Mouse (Mus musculus) mouse embryonic stem cell (cell line): ENCODE results near the gene Skiv2l.

Experiments
- in situ Hi-C, 2 experiments: fragments of 300-500 bp; cut with MboI; formaldehyde crosslinking; loops; 1 replicate in 1 of 2; 3 replicates in 1 of 2; pipeline ENCODE4 v1.14.3; 2019 to 2020; ENCODE audit warnings: low sequenced_read_pairs in 2 of 2, low pct_unique_long_range_greater_than_20kb in 1 of 2, mixed read lengths in 1 of 2; ENCODE audit not compliant: unreplicated experiment in 1 of 2

Gene Skiv2l

GRCm38 (mm10) chr17:34849722-34850516 is at the start of gene Skiv2l, which contains the start of gene Nelfe:
Gene Skiv2l (minus strand): TSS chr17:34850210.
Gene Nelfe (plus strand): TSS chr17:34850391.
- in situ Hi-C loops: no loop called here

- in situ Hi-C loops: no loop called here
Observed at GRCm38 (mm10) chr17:34899053-34899889, 49.3 kb upstream of the Skiv2l start.

- in situ Hi-C loops: no loop called here
Observed at GRCm38 (mm10) chr17:34898706-34899052, 48.7 kb upstream of the Skiv2l start.

GRCm38 (mm10) chr17:34898160-34898586 is 48.2 kb upstream of the Skiv2l start, which contains the start of the genes C2 and Ehmt2:
Gene C2 (minus strand): TSS chr17:34898265.
Gene Ehmt2 (plus strand): TSS chr17:34898469.
- in situ Hi-C loops: no loop called here

GRCm38 (mm10) chr17:34897373-34898159 is 47.6 kb upstream of the Skiv2l start:
- in situ Hi-C loops: no loop called here

GRCm38 (mm10) chr17:34896366-34896765 is 46.4 kb upstream of the Skiv2l start:
- in situ Hi-C loops: no loop called here

GRCm38 (mm10) chr17:34895724-34896123 is 45.7 kb upstream of the Skiv2l start:
- in situ Hi-C loops: no loop called here

- in situ Hi-C loops: no loop called here
Observed at GRCm38 (mm10) chr17:34894801-34895530, 45.0 kb upstream of the Skiv2l start.

- in situ Hi-C loops: no loop called here
Observed at GRCm38 (mm10) chr17:34894074-34894597, 44.1 kb upstream of the Skiv2l start.

GRCm38 (mm10) chr17:34893072-34893824 is 43.2 kb upstream of the Skiv2l start:
- in situ Hi-C loops: no loop called here

GRCm38 (mm10) chr17:34891377-34891776 is 41.4 kb upstream of the Skiv2l start:
- in situ Hi-C loops: no loop called here

GRCm38 (mm10) chr17:34890074-34890743 is 40.2 kb upstream of the Skiv2l start:
- in situ Hi-C loops: no loop called here

- in situ Hi-C loops: no loop called here
Observed at GRCm38 (mm10) chr17:34887942-34888341, 37.9 kb upstream of the Skiv2l start.

GRCm38 (mm10) chr17:34885615-34886014 is 35.6 kb upstream of the Skiv2l start:
- in situ Hi-C loops: no loop called here

GRCm38 (mm10) chr17:34884704-34885103 is 34.7 kb upstream of the Skiv2l start:
- in situ Hi-C loops: no loop called here

GRCm38 (mm10) chr17:34883332-34883731 is 33.3 kb upstream of the Skiv2l start:
- in situ Hi-C loops: no loop called here
